Mouse (Mus musculus) thymus, postnatal 4 days (tissue): ENCODE results near the gene Crnkl1.
"Not testable (repeated sequence)": the region's sequence is repeated elsewhere in the genome, so short reads cannot be mapped to it uniquely, and the experiment has no call there.

Experiments used
- DNase-seq: peaks from one replicate; pipeline ENCODE4 v3.0.0; 2021

Crnkl1 gene

GRCm38 (mm10) chr2:145905884-145906283, 28.9 kb downstream of the Crnkl1 start:
- DNase-seq: not testable (repeated sequence)

GRCm38 (mm10) chr2:145905156-145905555, 29.7 kb downstream of the Crnkl1 start:
- DNase-seq: no peak

GRCm38 (mm10) chr2:145903983-145904616, 30.7 kb downstream of the Crnkl1 start:
- DNase-seq: no peak

GRCm38 (mm10) chr2:145903061-145903901, 31.5 kb downstream of the Crnkl1 start:
- peak; percentile 92 for DNase-seq

GRCm38 (mm10) chr2:145901861-145902260, 33.0 kb downstream of the Crnkl1 start, which contains the start of gene Naa20:
Gene Naa20 (plus strand): TSS chr2:145902099.
- no peak for DNase-seq

GRCm38 (mm10) chr2:145900318-145900717, 34.5 kb downstream of the Crnkl1 start:
- DNase-seq: not testable (repeated sequence)

GRCm38 (mm10) chr2:145898106-145898505, 36.7 kb downstream of the Crnkl1 start:
- DNase-seq: no peak

GRCm38 (mm10) chr2:145893756-145894155, 41.1 kb downstream of the Crnkl1 start:
- no peak for DNase-seq

- DNase-seq: no peak
These were observed 44.2 kb downstream of the Crnkl1 start for GRCm38 (mm10) chr2:145890571-145890970.

GRCm38 (mm10) chr2:145888766-145889480, 45.9 kb downstream of the Crnkl1 start:
- no peak for DNase-seq

GRCm38 (mm10) chr2:145887937-145888765, 46.7 kb downstream of the Crnkl1 start:
- DNase-seq: no peak

- DNase-seq: no peak
These were observed 49.7 kb downstream of the Crnkl1 start for GRCm38 (mm10) chr2:145884913-145885785.

GRCm38 (mm10) chr2:145884036-145884912, 50.5 kb downstream of the Crnkl1 start:
- no peak for DNase-seq

GRCm38 (mm10) chr2:145882398-145882797, 52.4 kb downstream of the Crnkl1 start:
- no peak for DNase-seq

- no peak for DNase-seq
These were observed 52.9 kb downstream of the Crnkl1 start for GRCm38 (mm10) chr2:145881932-145882331.

- no peak for DNase-seq
These were observed 53.7 kb downstream of the Crnkl1 start for GRCm38 (mm10) chr2:145880887-145881747.

GRCm38 (mm10) chr2:145877191-145877590, 57.6 kb downstream of the Crnkl1 start:
- DNase-seq: no peak

GRCm38 (mm10) chr2:145874879-145875482, 59.8 kb downstream of the Crnkl1 start:
- DNase-seq: no peak

GRCm38 (mm10) chr2:145873953-145874352, 60.9 kb downstream of the Crnkl1 start:
- DNase-seq: no peak
